Mouse (Mus musculus) layer of hippocampus, adult 18-20 months (tissue): Measurements from ENCODE around the gene Cers3. TPM values are rescaled to one million over a fixed set of nuclear protein-coding genes. Genes with fewer than 3 reads are reported as not detected.

Experiments used
- DNase-seq, 2 experiments: peaks; one replicate each; pipeline ENCODE4 v3.0.0; 2022; ENCODE audit warnings: low spot score in 2 of 2
- long read RNA-seq: library from polyadenylated mRNA; stranded (forward); transcript quantifications from one replicate; pipeline ENCODE4 v2.0.0, GENCODE M21; 2021
- total RNA-seq, 2 experiments: library from RNA; stranded (reverse); gene quantifications; 2 replicates each; pipeline ENCODE4 v1.2.3; 2021

Cers3 gene
- under 1 TPM; 0.28 to 0.59 TPM for total RNA-seq
- long read RNA-seq, partial matches to known transcripts = 0 of 1 reads
- long read RNA-seq, other reads (novel, unspliced or antisense) = 1 of 1 reads

DNA sequence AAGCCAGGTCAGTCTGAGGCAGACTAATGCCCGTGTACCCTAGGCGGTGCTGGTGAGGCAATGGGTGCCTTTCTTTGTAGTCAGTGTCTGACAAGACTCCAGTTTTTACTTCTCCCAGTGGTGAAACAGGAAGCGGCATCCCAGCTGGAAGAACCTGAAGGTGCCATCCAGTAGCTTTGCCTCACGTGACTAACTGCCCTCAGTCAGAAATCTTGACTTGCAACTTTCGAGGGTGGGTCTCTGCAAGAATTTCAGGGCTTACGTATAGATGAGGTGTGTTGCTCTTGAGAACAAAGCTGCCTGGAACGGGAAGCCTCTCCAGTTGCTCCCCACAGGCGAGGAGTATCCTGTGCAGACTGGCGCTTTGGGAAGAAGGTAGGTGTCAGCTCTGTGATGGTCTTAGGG is at the start of gene Cers3:
Cers3 (plus strand) TSS at position 128 of the 405 bp plus-strand sequence.
- no peak for DNase-seq

DNA sequence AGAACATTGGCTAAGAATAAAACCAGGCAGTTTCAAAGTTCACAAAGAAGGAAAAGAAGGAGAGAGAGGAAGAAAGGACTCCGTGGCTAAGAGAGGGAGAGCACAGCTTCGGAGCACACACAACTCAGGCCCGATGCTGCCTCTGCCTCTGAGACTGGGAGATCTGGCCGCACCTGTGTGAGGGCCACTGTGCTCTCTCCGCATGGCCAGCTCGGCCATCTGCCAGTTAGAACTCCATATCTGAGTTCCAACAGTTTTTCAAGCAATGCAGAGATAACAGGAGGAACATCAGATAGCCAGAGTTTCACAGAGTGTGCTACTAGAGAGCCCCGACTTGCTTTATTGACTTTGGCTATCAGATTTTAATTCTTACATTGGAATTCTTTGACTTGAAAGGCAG is 48.8 kb upstream of the Cers3 start:
- no peak for DNase-seq

DNA sequence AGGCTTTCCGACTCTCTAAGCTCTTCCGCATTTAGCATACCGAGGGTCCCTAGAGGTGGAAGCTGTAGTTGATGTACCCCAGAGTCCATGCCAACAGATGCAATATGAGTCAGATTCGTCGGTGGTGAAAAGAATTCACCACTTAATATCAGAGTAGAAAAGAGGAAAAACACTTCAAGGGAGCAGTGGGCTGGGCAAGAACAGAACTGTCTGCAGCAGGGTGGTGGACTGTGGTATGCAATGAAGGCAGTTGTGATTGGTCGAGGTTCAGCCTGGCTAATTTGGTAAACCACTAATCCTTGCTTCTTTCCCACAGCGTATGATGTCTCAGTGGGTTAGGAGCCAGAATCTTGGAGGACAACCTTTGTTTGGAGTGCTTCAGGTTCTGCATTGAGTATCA is 40.6 kb upstream of the Cers3 start:
- DNase-seq = no peak

DNA sequence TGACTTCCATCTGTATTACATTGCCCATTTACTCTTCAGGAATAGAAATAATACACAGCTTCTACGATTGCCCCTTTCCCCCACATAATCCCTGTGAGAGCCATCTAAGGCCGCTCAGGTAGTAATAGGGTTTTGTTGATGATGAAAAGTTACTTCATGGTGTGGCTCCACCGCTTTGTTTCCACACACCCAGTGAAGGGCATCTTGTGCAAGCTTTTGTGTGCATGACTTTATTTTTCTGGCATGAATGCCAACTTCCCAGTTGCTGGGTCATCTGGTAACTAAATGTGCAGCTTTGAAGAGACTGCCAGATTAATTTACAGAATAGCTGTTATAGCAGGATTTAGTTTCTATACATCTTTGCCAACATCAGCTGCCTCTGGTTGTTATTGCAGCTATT is 38.7 kb upstream of the Cers3 start:
- no peak for DNase-seq

DNA sequence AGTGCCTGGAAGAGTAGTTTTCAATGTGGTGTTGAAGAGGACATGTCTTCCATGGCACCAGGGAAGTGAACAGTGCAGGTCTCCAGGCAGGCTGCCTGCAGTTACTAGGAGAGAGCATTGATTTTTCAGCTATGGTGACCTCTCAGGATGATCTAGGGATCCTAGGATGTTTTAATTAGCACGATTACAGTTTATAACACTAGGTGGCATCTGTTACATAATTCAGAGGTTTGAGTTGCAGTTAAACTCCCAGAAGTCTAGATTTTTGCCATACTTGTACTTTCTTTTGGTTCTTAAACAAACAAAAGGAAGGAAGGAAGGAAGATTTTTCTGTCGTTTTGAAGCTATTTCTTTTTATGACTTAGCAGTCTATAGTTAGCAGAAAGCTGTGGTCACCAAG is 32.1 kb upstream of the Cers3 start:
- DNase-seq = peak in 1 of 2 experiments; percentile 17

DNA sequence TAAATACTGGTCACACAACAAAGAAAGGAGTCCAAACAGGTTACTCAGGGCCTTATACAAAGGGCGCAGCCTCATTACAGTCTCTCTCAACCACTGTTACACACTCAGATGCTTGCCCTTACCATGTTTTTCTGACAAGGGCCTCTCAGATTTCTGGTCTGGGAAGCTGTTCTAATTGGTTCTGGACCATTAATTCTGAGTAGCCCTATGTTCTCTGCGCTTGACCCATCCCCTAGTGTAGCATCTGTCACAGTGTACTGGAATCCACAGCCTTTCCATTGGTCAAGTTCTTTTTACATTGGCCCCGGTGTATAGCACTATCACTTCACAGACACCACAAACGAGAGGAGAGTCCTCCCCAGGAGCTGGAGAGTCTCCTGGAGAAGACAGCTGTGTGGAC is 18.8 kb upstream of the Cers3 start:
- no peak for DNase-seq

DNA sequence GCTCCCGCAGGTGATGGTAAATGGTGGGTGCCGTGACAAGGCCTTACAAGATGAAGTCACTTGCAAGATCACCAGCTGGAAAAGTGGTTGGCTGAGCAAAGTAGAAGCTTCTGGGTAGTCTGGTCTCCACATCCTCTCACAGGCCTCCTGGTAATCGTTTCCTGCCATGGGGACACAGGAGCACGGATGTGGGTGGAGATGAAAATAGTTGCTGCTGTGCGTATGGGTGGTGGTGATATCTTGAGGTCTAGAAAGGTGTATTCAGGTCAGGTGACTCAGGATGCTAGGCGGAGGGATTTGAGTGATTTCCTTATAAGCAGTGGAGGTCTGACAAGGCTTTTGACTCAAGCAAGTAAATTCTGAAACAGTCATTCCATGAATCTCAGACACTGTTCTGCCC is 18.4 kb upstream of the Cers3 start:
- DNase-seq = no peak

DNA sequence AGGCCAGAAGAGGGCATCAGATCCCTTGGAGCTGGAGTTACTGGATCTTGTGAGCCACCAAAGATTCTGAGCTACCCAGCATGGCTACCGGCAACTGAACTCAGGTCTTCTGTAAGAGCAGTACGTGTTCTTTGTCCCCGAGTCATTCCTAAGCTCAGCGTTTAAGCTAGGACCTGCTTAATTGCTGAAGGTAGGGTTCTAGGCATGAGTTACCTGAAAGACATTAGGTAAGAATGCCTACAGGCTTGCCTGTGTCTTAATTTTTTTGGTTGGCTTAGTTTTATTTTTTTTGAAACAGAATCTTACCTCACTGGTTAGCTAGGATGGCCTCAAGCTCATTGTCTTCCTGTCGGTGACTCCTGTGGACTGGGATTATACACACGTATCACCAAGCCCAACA is 15.2 kb upstream of the Cers3 start:
- no peak for DNase-seq

DNA sequence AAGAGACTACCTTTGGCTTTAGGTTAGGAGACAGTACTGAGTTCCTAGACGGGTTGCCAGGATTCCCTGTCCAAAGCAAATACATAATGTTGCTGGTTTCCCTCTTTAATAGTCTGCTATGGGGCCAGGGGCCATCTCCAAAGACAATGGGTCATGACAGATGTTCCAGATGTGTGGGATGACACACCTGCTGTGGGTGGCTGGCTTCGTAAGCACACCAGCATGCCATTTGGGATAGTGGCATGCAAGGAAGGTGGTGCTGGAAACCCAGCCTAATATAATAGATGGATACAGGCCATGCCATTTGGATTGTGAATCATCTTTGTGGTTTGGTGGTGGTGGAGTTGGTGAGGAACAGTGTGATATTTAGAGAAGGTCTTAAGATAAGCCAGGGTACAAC is 14.1 kb upstream of the Cers3 start:
- DNase-seq = no peak

DNA sequence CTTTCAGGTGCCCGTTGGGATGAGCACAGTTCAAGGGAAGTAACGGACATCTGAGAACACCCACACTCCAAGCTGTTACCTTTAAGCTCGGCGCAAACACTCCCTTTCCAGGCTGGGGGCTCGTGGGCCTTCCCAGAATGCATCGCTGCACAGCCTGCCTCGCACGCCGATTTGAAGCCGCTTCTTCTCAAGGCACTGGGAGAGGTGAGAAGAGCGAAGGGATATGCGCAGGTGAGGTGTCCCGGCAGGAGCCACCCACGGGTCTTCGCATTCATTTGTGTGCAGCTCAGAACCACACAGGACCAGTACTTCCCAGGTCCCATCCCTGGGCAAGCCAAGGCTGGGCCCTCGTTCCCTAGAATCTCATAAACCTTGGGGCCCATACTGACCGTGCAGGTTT is 9.9 kb upstream of the Cers3 start:
- DNase-seq = no peak

DNA sequence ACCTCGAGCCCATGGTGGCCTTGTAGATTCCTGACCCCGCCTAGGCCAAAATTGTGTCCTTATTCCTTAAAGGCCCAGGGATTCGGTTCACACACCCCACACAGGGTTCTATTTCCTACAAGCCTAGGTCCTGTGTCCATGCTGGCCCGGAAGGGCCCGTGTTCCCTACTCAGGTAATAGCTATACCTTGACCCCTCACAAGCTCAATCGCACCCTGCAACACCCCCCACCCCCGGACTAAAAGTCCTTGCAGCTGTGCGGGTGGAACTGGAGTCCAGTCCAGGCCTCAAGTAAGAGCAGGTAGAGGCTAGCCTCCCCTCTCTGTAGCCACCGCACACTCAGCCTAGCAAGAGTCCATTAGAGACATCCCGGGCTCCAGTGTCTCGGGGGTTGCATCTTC is 9.4 kb upstream of the Cers3 start:
- no peak for DNase-seq

DNA sequence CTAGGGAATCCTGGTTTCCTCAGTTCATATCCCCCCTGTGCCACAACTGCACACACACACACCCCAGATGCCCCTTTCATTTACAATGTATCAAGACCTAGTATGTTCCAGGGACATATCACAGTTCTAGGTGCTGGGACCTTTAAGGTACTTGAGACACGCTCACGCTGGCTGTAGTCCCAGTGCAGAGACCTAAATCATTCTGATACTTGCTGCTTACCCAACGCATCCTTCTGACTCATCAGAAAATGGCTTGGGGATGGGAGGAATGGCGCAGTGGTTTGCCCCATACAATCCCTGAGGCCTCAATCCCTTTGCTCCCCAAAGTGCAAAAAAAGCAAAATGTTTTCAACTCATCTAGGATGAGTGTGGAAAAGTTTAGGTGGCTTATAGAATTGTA is 8.8 kb upstream of the Cers3 start:
- DNase-seq = no peak

DNA sequence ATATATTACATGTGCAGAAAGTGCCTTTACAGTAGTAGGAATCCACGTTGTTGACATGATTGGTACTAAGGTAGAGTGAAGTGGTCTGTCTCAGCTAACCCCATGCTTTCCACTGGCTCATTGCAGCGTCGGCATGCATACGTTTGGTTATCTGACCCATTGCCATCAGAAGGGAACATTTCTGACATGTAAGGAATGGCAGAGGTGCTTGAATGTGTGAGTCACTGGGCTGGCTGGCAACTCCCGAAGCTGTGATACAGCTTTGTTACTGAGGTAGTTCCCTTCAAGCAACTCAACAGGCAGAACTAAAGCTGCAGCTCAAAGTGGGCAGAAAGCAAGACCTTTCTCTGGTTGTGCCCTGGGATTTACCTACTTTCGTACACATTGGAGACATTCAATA is 8.3 kb upstream of the Cers3 start:
- no peak for DNase-seq

DNA sequence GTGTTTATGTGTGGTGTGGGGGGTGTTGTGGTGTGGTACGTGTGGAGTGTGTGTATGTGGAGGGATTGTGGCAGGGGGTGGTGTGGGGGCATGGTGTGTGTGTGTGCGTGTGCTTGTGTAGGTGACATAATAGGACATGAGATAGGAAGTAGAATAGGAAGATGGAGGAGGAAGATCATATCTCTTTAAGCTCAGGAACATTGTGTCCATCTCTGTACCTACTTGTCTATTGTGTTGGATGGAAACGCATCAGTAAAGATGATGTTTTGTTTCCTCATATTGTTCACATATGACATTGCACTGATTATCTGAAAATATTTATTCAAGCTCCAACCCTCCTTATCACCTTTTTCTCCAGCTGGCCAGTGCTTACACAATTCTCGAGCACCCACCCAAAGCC is 5.9 kb upstream of the Cers3 start:
- DNase-seq = no peak

DNA sequence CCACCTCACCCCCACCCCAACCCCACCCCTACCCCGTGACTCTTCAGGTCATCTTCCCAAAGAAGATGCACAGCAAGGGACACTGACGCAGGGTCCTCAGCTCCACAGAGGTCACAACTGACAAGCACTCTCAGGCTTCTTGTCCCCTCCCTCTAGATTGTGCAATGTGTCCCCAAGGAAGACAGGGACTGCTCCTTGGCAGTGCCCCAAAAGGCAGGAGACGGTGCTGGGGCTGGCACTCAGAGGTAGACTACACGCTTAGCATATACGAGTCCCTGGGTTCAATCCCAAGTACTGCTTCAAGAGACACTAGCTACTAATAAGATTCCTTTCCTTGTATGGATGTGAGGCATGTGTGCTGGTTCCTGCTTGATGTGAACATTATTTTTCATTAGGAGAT is 2.3 kb upstream of the Cers3 start:
- no peak for DNase-seq

DNA sequence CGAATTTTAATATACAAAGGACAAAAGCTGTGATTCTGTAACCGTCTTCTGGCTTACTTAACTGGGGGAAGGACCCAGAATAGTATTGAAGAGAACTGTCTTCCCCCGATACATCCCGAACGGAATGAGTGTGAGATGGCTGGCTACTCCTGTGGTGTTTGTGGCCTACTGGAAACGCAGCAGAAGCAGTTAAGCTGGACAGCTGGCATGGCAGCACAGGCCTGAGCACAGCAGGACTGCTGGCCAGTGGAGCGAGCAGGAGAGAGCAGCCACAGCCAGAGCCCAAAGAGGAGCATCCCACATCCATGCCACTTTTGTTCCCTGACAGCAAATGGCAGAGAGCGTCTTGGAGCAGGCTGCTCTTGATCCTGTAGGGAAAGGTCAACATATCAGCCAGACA is 1.9 kb upstream of the Cers3 start:
- no peak for DNase-seq

DNA sequence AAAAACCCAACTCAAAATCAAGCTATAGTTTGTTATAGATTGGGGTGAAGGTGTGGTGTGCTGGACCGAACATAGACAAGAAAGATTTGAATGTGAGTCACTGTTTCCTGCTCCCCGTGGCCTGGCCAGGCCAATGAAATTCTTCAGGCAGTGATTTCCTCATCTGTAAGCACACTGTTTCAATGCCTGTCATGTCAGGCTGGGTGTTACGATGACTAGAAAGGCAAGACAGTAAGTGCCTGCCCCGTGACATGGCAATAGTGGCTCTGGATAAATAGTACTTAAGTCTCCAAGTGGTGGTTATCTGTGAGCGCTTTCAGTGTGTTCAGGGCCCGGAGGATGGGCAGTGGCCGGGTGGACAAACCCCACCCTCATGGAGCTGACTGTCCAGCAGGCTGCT is 3.7 kb downstream of the Cers3 start:
- no peak for DNase-seq

DNA sequence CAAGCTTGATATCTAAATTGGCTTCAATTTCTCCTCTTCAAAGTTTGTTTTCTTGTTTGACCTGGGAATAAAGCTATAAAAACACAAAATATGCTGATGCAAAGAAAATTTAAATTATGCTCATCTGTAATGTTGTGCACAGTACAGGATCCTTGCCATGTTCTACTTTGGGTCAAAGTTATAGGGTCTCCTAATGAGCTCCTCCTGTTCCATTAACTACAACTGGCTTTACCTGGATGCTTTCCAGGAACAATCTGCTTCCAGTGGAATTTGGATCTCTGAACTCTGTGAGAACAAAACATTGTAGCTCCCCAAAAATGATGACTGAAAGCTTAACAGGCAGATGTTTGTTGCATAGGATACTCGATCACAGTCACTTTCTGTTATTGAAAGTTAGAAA is 6.7 kb downstream of the Cers3 start:
- DNase-seq = no peak

DNA sequence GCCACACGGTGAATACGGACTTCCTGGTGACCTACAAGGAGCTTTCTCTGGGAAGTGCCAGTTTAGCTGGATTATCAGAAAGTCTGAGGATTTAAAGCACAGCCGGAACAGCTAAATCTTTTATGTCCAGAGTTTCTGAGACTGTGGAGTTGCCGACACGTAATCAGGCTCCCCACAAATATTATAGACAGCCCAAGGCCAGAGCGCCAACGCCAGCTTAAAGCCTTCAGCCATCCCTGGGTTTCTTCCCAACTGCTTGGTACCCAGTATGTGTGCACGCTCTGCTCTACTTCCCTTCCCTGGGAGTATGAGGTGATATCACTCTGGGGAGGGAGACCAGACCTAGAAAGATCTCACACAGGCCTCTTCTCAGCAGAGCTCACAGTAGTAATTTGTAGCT is 10.5 kb downstream of the Cers3 start:
- DNase-seq = no peak

DNA sequence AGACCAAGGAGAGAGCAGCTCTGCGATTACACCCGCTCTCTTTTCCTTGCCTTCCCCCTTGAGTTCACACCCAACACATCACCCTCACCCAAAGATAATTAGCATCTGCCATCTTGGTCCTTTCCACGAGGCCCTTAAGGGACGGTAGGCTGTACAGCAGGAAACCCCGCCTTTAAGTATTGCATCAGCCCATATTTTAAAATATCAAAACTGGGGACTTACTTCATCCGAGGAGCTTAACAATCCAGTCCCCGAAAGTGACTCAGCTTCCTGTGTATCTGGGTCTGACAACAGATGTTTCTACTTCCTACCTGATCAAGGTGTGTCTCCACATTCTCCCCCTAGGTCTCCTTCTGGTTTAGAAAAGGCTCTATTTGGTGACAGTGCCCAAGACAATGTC is 12.3 kb downstream of the Cers3 start:
- no peak for DNase-seq

DNA sequence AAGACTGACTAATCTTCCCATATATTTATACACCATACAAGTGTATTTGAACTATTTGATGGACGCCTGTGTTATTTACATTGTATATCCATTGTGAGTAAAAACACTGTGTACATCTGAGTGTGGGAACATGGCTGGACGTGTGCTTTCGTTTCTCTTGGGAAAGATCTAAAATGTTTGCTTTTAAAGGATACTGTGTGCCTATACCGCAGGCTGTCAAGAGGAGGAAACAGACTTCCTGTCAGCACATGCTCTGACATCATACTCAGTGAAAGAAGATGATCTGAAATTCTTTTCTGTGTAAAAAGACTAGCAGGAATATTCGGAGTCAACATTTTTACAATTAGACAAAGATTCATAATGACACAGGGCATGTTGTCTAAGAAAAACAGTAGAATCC is 26.6 kb downstream of the Cers3 start:
- no peak for DNase-seq

DNA sequence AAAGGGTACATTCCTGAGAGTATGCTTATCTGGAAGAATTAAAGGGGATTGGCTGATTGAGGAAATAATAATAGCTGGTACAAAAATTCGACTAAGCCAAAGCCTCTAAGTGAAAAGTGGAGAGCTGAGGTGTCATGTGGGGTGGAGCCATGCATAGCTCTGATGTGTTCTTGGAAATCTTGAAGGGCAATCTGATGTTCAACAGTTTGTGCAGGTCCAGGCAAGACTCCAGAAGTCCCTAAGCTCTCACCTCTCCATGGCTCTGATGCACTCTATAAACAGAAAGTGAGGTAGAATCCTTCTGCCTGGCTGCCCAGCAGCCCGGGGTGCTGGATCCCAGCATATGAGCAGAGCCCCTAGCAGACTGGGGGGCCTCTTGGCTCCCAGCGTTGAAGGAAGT is 27.4 kb downstream of the Cers3 start:
- DNase-seq = no peak

DNA sequence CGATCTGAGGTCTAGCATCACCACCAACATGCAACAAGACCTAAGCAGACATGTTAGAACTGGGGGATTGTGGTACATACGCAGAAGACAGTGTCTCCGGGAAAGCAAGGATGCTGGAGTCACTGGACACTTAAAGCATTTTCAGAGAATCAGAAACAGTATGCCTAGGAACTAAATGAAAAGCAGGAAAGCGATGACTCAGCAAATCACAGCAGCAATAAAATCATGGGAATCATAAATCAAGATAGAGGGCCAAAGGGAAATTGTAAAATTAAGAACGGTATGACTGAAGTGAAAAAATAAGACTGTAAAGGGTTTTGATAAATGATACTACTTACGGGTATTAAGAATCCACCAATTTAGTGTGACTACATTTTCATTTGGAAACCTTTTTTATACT is 27.9 kb downstream of the Cers3 start:
- no peak for DNase-seq

DNA sequence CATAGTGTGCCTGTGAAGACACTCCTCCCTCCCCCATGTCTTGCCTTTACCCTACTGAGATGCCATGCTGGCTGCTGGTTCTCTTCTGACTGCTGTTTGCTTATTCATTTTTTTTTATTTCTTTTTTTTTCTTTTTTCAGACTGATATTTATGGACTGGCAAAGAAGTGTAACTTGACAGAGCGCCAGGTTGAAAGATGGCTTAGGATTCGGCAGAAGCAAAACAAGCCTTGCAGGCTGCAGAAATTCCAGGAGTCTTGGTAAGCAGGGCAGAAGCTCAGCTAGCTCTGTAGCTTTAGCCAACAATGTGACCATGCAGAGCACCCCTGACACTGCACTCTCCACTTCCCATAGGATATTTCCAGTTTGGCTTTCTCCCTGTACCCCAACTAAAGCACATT is 36.1 kb downstream of the Cers3 start:
- peak; percentile 21 to 39 for DNase-seq
